Mouse (Mus musculus): ENCODE measurements around the gene Exoc3.

Exoc3 gene

DNA sequence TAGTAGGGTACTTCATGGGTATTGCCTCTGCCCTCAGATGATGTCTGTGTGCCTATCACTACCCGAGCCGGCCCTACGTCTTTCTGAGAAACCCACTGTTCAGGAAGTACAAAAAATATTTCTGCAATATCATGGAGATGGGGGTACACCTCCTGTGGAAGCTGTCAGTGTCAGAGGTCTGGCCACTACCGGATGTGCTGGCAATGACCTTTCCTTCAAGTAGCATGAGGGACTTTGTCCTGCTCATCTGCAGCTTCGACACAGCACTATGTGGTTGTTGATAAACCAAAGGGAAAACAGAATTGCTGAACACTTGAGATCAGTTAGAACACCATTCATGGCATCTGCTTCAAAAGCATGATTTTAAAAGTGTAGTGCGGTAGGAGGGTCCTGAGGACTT lies 67.7 kb downstream of the Exoc3 start:
- DNase-seq (ENCODE audit: low spot score in 2 of 2) = no peak

DNA sequence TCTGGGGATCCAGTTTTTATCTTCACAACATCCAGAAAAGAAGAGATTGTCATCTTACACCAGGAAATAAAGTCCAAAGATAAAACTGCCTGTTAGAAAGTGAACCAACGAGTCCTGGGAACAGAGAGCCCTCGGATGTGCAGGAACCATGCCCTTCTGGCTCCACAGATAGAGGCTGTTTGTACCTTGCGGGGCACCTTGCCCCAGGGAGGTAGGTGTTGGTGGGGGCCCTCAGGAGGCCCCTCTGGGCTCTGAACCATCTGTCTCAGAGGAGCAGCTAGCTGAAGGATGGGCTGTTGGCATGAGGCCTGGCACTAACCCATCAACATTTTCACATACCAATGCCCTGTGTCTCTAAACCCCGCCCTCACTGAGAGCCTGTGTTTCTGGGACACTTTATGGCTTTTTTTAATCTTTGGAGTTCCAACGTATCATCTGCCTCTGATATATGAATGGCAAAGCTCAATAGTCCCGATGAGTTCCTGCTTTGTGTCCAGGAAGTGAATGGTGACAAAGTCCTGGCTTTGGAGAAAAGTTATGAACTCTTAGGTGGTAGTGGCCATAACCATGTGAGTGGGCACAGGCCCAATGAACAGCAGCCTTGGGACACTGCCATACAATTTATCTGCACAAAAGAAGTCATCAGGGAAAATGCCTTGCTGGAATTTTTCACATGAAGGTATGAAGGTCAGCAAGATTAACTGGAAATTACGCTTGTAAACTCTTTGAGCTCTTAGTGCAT lies 69.5 kb downstream of the Exoc3 start:
- no peak for DNase-seq (ENCODE audit: low spot score in 2 of 2)

- no peak for DNase-seq (ENCODE audit: low spot score in 2 of 2)
Measured at GRCm38 (mm10) chr13:74129909-74130308, 78.6 kb downstream of the Exoc3 start.

DNA sequence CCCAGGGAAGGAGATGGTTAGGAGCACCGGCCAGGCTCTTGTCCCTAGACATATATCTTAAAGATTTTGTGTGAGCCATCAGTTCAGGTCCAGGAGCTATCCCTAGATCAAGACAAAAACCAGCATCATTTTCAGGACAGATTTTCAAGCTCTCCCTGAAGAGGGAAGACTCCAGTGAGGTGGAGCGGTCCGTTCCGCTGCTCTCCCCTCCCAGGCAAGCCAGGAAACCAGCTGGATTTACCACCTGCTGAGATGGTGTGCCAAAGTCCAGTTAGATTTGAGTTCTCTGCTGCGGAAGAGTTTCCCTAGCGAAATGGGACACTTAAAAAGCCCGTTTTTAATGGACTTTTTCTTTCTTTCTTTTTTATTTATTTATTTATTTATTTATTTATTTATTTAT lies 81.0 kb downstream of the Exoc3 start:
- no peak for DNase-seq (ENCODE audit: low spot score in 2 of 2)

GRCm38 (mm10) chr13:74122632-74123031 lies 85.9 kb downstream of the Exoc3 start:
- no peak for DNase-seq (ENCODE audit: low spot score in 2 of 2)

GRCm38 (mm10) chr13:74121795-74122330 lies 86.7 kb downstream of the Exoc3 start:
- no peak for DNase-seq (ENCODE audit: low spot score in 2 of 2)

GRCm38 (mm10) chr13:74121141-74121602 lies 87.4 kb downstream of the Exoc3 start, which contains the start of gene Slc9a3:
TSS of gene Slc9a3 (plus strand) at chr13:74121457.
- peak; percentile 15 to 24 for DNase-seq (ENCODE audit: low spot score in 2 of 2)
